Mouse (Mus musculus): ENCODE measurements at regions not wholly inside any gene's neighbourhood (a gene's known extent, or its start where the extent isn't known, plus 50 kb on each side); places are given as distances from the start of the nearest gene placed in this dataset.
"Not testable (repeated sequence)": the region's sequence is repeated elsewhere in the genome, so short reads cannot be mapped to it uniquely, and the experiment has no call there.

DNA sequence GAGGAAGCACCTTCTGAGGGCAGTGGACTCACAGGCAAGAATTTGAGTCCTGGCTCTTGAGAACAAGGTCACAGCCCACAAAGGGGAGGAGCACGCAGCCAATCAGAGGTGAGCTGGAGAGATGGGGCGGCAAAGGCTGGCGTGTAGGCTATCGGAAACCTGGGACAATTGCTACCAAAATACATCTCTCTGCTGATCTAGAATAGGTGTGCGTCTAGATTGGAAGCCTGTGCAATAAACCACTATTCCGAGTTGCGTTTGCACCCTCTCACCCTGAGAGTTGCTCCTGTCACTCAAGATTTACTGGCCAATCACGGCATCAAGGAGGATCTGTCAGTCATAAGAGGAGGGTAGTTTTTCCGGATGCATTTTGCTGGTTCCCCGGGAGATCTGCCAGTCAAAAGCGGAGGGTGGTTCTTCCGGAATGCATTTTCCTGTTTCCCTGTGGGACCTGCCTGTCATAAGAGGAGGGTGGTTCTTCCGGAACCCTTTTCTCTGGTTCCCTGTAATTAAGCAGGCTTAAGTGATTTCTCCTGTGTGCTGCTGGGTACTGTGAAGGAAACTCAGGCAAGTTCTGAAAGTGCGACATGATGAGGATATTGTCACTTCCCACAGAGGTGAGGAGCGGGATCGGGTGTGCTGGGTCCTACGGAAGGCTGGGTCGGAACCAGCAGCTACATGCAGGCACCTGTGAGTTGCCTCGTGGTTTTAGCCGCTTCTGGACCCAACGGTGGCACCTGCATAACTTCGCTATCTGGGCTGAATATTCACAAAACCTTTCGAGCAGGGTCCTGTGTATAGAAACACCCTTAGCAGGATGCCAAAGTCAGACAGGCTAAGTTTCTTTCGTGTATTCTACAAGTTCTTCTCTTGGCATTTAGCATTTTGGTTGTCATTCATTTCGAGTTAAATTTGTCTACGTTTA lies 112.6 kb upstream of the Zfp960 start:
- peak overlapping the region; percentile 81 for H3K27ac ChIP-seq
- H3K9me3 ChIP-seq (replicated peaks); H3K27me3 ChIP-seq; H3K4me1 ChIP-seq (replicated peaks); H3K36me3 ChIP-seq: not testable (repeated sequence)
- H3K4me3 ChIP-seq = peak overlapping the region; percentile 57
- peak overlapping the region; percentile 56 for H3K9ac ChIP-seq
- ATAC-seq (replicated peaks; ENCODE audit: insufficient number of reproducible peaks, insufficient read depth, low FRiP score, low read depth) = peak; percentile 99
- peak overlapping the region; percentile 47 for H3K4me2 ChIP-seq
- WGBS = 3% methylated on average over 26 of the region's 26 CpGs

GRCm38 (mm10) chr17:16952146-16952545 lies 111.8 kb upstream of the Zfp960 start:
- WGBS = 20% methylated on average over 2 of the region's 2 CpGs
- not testable (repeated sequence) for H3K27me3 ChIP-seq; H3K4me1 ChIP-seq (replicated peaks); H3K36me3 ChIP-seq; ATAC-seq (replicated peaks; ENCODE audit: insufficient number of reproducible peaks, insufficient read depth, low FRiP score, low read depth); H3K27ac ChIP-seq; H3K9ac ChIP-seq; H3K9me3 ChIP-seq (replicated peaks)
- H3K4me3 ChIP-seq = peak overlapping the region; percentile 24
- peak overlapping the region; percentile 47 for H3K4me2 ChIP-seq

- 80% methylated on average over 21 of the region's 21 CpGs for WGBS
These were observed 66.7 kb upstream of the Zfp960 start for GRCm38 (mm10) chr17:16997241-16997640.

DNA sequence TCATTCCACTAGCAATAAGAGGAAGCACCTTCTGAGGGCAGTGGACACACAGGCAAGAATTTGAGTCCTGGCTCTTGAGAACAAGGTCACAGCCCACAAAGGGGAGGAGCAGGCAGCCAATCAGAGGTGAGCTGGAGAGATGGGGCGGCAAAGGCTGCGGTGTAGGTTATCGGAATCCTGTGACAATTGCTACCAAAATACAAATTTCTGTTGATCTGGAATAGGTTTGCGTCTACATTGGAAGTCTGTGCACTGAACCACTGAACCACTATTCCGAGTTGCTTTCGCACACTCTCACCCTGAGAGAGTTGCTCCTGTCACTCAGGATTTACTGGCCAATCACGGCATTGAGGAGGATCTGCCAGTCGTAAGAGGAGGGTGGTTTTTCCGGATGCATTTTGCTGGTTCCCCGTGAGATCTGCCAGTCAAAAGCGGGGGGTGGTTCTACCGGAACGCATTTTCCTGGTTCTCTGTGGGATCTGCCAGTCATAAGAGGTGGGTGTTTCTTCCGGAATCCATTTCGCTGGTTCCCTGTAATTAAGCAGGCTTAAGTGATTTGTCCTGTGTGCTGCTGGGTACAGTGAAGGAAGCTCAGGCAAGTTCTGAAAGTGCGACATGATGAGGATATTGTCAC lies 59.2 kb upstream of the Zfp960 start:
- peak overlapping the region; percentile 62 for H3K9ac ChIP-seq
- WGBS = under 1% methylated on average over 16 of the region's 16 CpGs
- H3K36me3 ChIP-seq; H3K9me3 ChIP-seq (replicated peaks); H3K4me1 ChIP-seq (replicated peaks); H3K27me3 ChIP-seq: not testable (repeated sequence)
- peak; percentile 100 for ATAC-seq (replicated peaks; ENCODE audit: insufficient number of reproducible peaks, insufficient read depth, low FRiP score, low read depth)
- peak overlapping the region; percentile 66 for H3K4me3 ChIP-seq
- H3K4me2 ChIP-seq = peak overlapping the region; percentile 70
- H3K27ac ChIP-seq = peak overlapping the region; percentile 73

More at GRCm38 (mm10) chr17:16997241-16997640, 66.7 kb upstream of the Zfp960 start:
- not testable (repeated sequence) for H3K4me2 ChIP-seq; H3K36me3 ChIP-seq; H3K9ac ChIP-seq; H3K27ac ChIP-seq; ATAC-seq (replicated peaks; ENCODE audit: insufficient number of reproducible peaks, insufficient read depth, low FRiP score, low read depth); H3K27me3 ChIP-seq; H3K9me3 ChIP-seq (replicated peaks); H3K4me1 ChIP-seq (replicated peaks); H3K4me3 ChIP-seq

- WGBS = 3% methylated on average over 11 of the region's 11 CpGs
- not testable (repeated sequence) for H3K9me3 ChIP-seq (replicated peaks)
These were observed 58.6 kb upstream of the Zfp960 start for GRCm38 (mm10) chr17:17005267-17005666.

More at GRCm38 (mm10) chr17:17005267-17005666, 58.6 kb upstream of the Zfp960 start:
- Histone ChIP-seq H3K27ac (peak overlapping the region; percentile 73), H3K9ac (peak overlapping the region; percentile 62), H3K4me2 (peak overlapping the region; percentile 70), H3K4me3 (peak overlapping the region; percentile 66)
- H3K27me3 ChIP-seq; H3K4me1 ChIP-seq (replicated peaks); H3K36me3 ChIP-seq; ATAC-seq (replicated peaks; ENCODE audit: insufficient number of reproducible peaks, insufficient read depth, low FRiP score, low read depth): not testable (repeated sequence)
